Mouse (Mus musculus) liver, postnatal 0 days (tissue): ENCODE results near the gene Serpinf2. TPM values are rescaled to one million over a fixed set of nuclear protein-coding genes. Genes with fewer than 3 reads are reported as not detected.
A peak's percentile ranks its signal among the peaks of the same experiment; 100 is the strongest.
"Not testable (repeated sequence)": the region's sequence is repeated elsewhere in the genome, so short reads cannot be mapped to it uniquely, and the experiment has no call there.

Experiments used
- ATAC-seq: fragments of 200-750 bp; cut with Nextera tagmentation; 2 replicates; pipeline ENCODE4 v1.8.0; 2017; ENCODE audit warnings: mild to moderate bottlenecking, moderate library complexity
- DNase-seq: peaks from one replicate; pipeline ENCODE4 v3.0.0-alpha.2; 2016
- H3K27ac ChIP-seq: fragments of 300-500 bp; sonication (generic); 2 replicates; pipeline ENCODE4 v1.5.1; 2014; ENCODE audit warnings: antibody characterized with exemption, moderate library complexity, mild to moderate bottlenecking, low read depth
- H3K27me3 ChIP-seq: fragments of 300-500 bp; sonication (generic); 2 replicates; pipeline ENCODE4 v1.6.1; 2014; ENCODE audit warnings: low read length, control low read depth, mixed read lengths; ENCODE audit not compliant: insufficient read depth
- H3K36me3 ChIP-seq: fragments of 300-500 bp; sonication (generic); replicated peaks from 2 replicates; pipeline ENCODE4 v1.6.1; 2014; ENCODE audit warnings: mild to moderate bottlenecking, control low read depth, low read length, moderate library complexity, mixed read lengths; ENCODE audit not compliant: insufficient read depth
- H3K4me1 ChIP-seq: fragments of 300-500 bp; sonication (generic); 2 replicates; pipeline ENCODE4 v1.6.1; 2014; ENCODE audit warnings: antibody characterized with exemption, mild to moderate bottlenecking, control low read depth; ENCODE audit not compliant: insufficient read depth
- H3K4me2 ChIP-seq: fragments of 300-500 bp; sonication (generic); 2 replicates; pipeline ENCODE4 v1.6.1; 2014; ENCODE audit warnings: low read depth, mild to moderate bottlenecking, low read length, moderate library complexity, mixed read lengths
- H3K4me3 ChIP-seq: fragments of 300-500 bp; sonication (generic); 2 replicates; pipeline ENCODE4 v1.5.1; 2014; ENCODE audit warnings: low read depth, low read length
- H3K9ac ChIP-seq: fragments of 300-500 bp; sonication (generic); replicated peaks from 2 replicates; pipeline ENCODE4 v1.6.1; 2014; ENCODE audit warnings: mild to moderate bottlenecking, moderate library complexity
- H3K9me3 ChIP-seq: fragments of 300-500 bp; sonication (generic); 2 replicates; pipeline ENCODE4 v1.6.1; 2016; ENCODE audit warnings: mild to moderate bottlenecking, control low read depth, low read length, mixed read lengths
- CTCF ChIP-seq: sonication (generic); IDR thresholded peaks from 2 replicates; pipeline ENCODE4 v1.5.1; 2016; ENCODE audit warnings: antibody characterized with exemption, low read depth
- EP300 ChIP-seq: IDR thresholded peaks from 2 replicates; pipeline ENCODE4 v1.6.1; 2016; ENCODE audit warnings: antibody characterized with exemption, low read depth, mild to moderate bottlenecking
- WGBS: fragments of 180-500 bp; shearing (Covaris S2); extraction: QIAGEN DNeasy Blood & Tissue Kit; methylation state at CpG from one replicate; pipeline ENCODE4 v1.1.7; 2014; ENCODE audit not compliant: insufficient replicate concordance; 5-methylcytosine and 5-hydroxymethylcytosine counted together
- microRNA counts: library from miRNA; unstranded; fragments of <30 nt; microRNA quantifications from one replicate; lab custom pipeline; 2015
- microRNA-seq: library from miRNA; unstranded; fragments of <30 nt; microRNA quantifications from one replicate; pipeline ENCODE4, GENCODE M21; 2016
- polyA plus RNA-seq: library from polyadenylated mRNA; unstranded; fragments of >200 nt; fragmentation: Nextera tagmentation; extraction: Ambion mirVana; gene quantifications from 2 replicates; pipeline ENCODE4 v1.2.1, GENCODE M21; 2015

Serpinf2 gene
- polyA plus RNA-seq, 1 experiment from 2014 or later, result 975 TPM

GRCm38 (mm10) chr11:75397452-75397851, 41.9 kb downstream of the Serpinf2 start:
- no peak for ATAC-seq

GRCm38 (mm10) chr11:75395611-75396010, 43.8 kb downstream of the Serpinf2 start:
- 46% methylated on average over 1 of the region's 1 CpGs for WGBS
- Histone ChIP-seq H3K4me1 (no peaks in the 10 kb centered on the region), H3K36me3 (no peaks in the 10 kb centered on the region; the same call in 1 of the 2 replicates), H3K9me3 (no peaks in the 10 kb centered on the region), H3K27me3 (no peaks in the 10 kb centered on the region), H3K4me3 (no peak overlapping the region), H3K27ac (no peak overlapping the region), H3K4me2 (no peak overlapping the region), H3K9ac (no peak overlapping the region)
- TF ChIP-seq EP300 (no peak), CTCF (no peak)
- ATAC-seq, result no peak
- DNase-seq, result no peak

More at GRCm38 (mm10) chr11:75397452-75397851, 41.9 kb downstream of the Serpinf2 start:
- Histone ChIP-seq H3K9ac (no peak overlapping the region), H3K4me2 (no peak overlapping the region), H3K4me1 (peaks cover 2% of the 10 kb centered on the region; the same call in 1 of the 2 replicates), H3K27ac (no peak overlapping the region), H3K27me3 (no peaks in the 10 kb centered on the region), H3K36me3 (no peaks in the 10 kb centered on the region; the same call in 1 of the 2 replicates), H3K4me3 (no peak overlapping the region), H3K9me3 (no peaks in the 10 kb centered on the region)
- no peak for DNase-seq
- TF ChIP-seq EP300 (no peak), CTCF (no peak)
- WGBS, result 57% methylated on average over 7 of the region's 7 CpGs

GRCm38 (mm10) chr11:75383529-75383928, 55.9 kb downstream of the Serpinf2 start:
- not testable (repeated sequence) for H3K4me1 ChIP-seq, H3K27me3 ChIP-seq, H3K4me2 ChIP-seq, H3K9me3 ChIP-seq, H3K36me3 ChIP-seq, H3K4me3 ChIP-seq, H3K27ac ChIP-seq, H3K9ac ChIP-seq, DNase-seq
- WGBS, result 25% methylated on average over 3 of the region's 3 CpGs
- TF ChIP-seq EP300, result peak; percentile 53; the same call in 1 of the 2 replicates
- peak; percentile 40 for ATAC-seq

MicroRNAs within 50 kb of the gene (microRNA counts, 519-probe panel; counts per million panel counts)
- 8,537 counts per million, percentile 95 among the panel's probes with 10 or more counts for microRNA mmu-miR-22 (lab: Ali Mortazavi, UCI)

Small RNA genes lying within 50 kb of the gene (microRNA-seq; reads per million reads assigned to microRNA genes)
- gene Mir22, result 51,750 reads per million, percentile 99 among the genes with 10 or more reads in this experiment

Other genes with a start within 250 kb of the Serpinf2 start
- 10.9 and 13.0 TPM in 2 replicates for gene Dph1, start 248.3 kb downstream of the Serpinf2 start, polyA plus RNA-seq
- 1.5 and 2.0 TPM in 2 replicates for gene Rtn4rl1, start 245.8 kb downstream of the Serpinf2 start, polyA plus RNA-seq
- gene Rpa1, start 91.3 kb downstream of the Serpinf2 start, polyA plus RNA-seq, result 43.5 and 49.3 TPM in 2 replicates
- gene Smyd4, start 91.2 kb downstream of the Serpinf2 start, polyA plus RNA-seq, result 3.1 TPM in 2 replicates
- gene Serpinf1, start 16.9 kb downstream of the Serpinf2 start, polyA plus RNA-seq, result 823 and 833 TPM in 2 replicates
- 8.4 and 9.5 TPM in 2 replicates for gene Wdr81, start 15.1 kb upstream of the Serpinf2 start, polyA plus RNA-seq
- 34.2 and 35.6 TPM in 2 replicates for gene Tlcd2, start 22.1 kb upstream of the Serpinf2 start, polyA plus RNA-seq
- gene Prpf8, start 47.2 kb upstream of the Serpinf2 start, polyA plus RNA-seq, result 12.1 and 13.9 TPM in 2 replicates
- gene Rilp, start 70.5 kb upstream of the Serpinf2 start, polyA plus RNA-seq, result 13.2 and 13.4 TPM in 2 replicates
- gene Scarf1, start 73.9 kb upstream of the Serpinf2 start, polyA plus RNA-seq, result 3.1 TPM in 2 replicates
- 5.9 and 7.2 TPM in 2 replicates for gene Slc43a2, start 92.1 kb upstream of the Serpinf2 start, polyA plus RNA-seq
- 30.1 and 36.7 TPM in 2 replicates for gene Pitpna, start 148.5 kb upstream of the Serpinf2 start, polyA plus RNA-seq
- gene Inpp5k, start 191.4 kb upstream of the Serpinf2 start, polyA plus RNA-seq, result 16.7 TPM in 2 replicates
- 19.4 and 22.4 TPM in 2 replicates for gene Myo1c, start 210.9 kb upstream of the Serpinf2 start, polyA plus RNA-seq
- 35.0 and 36.0 TPM in 2 replicates for gene Crk, start 239.7 kb upstream of the Serpinf2 start, polyA plus RNA-seq